Mouse (Mus musculus) liver (tissue): ENCODE data around the gene Ctnnd2.

Experiments used
- DNase-seq: peaks from one replicate; pipeline ENCODE4 v3.0.0-alpha.2; 2020; ENCODE audit warnings: mixed read lengths

Ctnnd2 gene

DNA sequence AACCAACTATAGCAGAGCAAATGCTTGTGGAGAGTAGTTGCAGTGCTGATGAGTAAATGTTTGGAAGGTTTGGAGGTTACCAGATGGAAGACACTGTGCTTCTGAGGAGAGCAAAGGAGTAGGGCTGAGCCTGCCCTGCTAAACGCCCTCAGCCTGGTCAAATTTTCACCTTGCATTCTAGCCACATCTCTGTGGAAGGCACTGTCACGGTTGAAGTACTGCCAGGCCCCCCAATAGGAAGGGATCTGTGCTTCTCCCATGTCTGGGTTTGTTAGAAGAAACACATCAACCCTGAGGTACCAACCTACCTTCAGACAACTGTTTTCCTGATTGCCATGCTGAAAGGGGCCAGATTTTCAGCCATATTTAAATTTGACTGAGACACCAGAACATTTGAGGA is 585.6 kb downstream of the Ctnnd2 start:
- DNase-seq, result no peak

DNA sequence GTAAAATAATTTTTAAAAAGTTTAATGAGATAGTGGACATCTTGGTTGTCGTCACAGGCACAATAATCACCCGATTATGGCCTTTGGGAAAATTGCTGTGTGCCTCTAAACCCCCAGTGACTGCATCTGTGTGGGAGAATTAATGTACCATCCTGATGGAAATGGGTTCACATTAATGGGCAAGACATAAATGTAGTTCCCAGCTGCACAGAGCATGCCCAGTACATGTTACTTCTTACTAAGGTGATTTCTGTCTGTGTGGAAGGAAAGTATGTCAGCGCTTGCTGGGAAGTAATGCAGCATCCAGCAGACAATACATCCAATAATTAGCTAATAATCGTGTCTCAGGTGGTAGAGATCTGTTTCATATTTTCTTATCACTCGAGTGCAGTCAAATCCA is 589.8 kb downstream of the Ctnnd2 start:
- no peak for DNase-seq

DNA sequence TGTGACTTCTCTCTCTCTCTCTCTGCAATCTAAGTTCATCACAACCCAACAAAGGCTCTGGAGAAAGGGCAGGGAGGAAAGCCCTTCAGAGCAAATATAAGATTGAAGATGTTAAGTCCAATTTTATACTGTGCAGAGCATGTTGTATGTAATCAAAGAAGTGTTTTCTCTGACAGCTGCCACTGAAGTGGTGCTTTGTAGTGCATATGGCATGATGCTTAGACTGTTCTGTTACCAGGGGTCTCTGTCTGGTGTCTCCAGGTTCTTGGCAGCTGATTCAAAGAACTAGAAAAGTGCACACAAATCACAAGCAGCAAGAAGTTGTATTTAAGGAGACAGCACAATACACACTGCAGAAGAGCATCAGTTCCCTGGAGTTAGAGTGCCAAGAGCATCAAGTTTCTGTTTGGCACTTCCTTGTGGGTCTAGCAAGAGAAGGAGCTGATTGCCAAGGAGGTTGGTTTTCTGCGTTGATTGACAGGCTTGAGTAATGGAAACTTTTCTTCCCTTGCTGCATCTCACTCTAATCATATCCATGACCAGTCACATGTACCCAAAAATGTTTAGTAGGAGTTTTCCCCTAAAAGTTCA is 590.4 kb downstream of the Ctnnd2 start:
- no peak for DNase-seq

DNA sequence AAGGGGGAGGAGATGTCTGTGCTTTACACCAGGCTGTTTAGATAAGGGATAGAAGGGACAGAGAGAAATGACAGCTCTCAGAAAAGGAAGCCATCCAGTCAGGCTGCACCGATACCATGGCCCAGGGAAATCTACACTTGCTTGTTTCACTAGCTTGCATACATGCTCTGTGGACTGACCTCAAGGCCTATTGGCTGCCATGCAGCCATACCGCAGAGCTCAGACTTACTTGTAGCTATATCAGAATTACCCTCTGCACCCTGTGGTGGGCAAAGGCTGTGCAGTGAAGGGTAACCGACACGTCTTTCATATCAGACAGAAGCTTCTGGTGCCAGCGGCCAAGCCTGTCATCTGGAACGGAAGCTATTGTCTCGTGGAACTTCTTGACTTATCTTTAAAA is 604.5 kb downstream of the Ctnnd2 start:
- DNase-seq, result no peak

DNA sequence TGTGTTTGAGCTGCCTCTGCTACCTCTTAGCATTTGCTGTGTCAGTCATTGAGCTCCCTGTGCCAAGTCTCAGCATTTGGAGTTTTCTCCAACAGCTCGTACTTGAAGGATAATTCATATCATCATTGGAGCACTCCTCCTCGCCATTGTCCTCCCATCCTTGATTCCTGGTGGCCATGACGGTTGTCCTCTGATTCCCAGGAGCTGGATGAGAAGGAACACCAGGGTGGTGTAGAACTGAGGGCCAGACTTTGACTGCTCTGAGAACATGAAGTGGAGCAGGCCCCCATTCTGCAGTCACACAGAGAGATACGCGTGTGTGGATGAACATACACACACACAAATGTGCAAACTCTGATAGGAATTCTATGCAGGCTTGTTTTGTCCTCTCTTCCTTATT is 605.4 kb downstream of the Ctnnd2 start:
- DNase-seq, result no peak

DNA sequence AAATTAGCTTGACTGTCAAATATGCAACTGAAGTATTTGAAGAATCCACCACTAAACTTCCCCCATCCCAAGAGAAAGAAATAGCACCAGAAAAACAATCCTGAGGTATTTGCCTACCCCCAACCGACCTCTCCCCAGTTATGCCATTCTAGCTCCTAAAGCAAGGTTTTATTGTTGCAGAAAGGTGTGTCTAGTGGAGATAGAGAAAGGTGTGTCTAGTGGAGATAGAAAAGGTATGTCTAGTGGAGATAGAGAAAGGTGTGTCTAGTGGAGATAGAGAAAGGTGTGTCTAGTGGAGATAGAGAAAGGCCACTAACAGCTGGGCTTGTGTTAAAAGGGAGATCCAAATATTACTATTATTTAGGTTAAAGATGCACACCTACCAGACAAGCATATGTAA is 607.5 kb downstream of the Ctnnd2 start:
- no peak for DNase-seq

DNA sequence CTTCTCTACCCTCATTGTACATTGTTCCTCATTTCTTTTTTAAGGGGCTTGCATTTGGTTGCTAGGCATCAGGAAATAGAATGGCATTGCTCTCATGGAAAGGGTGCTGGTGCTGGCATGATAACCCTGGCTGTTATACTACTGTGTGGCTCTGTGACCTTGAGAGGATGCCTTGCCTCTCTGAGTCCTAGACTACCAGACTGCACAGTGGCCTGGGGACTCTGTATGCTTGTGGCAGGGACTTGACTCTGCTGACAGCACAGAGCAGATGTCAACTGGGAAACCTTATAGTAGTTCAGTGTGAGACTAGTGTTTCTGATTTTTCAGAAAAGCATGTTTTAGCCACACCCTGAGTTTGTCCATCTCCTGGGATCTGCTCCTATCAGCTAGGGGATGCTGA is 608.6 kb downstream of the Ctnnd2 start:
- DNase-seq, result no peak

DNA sequence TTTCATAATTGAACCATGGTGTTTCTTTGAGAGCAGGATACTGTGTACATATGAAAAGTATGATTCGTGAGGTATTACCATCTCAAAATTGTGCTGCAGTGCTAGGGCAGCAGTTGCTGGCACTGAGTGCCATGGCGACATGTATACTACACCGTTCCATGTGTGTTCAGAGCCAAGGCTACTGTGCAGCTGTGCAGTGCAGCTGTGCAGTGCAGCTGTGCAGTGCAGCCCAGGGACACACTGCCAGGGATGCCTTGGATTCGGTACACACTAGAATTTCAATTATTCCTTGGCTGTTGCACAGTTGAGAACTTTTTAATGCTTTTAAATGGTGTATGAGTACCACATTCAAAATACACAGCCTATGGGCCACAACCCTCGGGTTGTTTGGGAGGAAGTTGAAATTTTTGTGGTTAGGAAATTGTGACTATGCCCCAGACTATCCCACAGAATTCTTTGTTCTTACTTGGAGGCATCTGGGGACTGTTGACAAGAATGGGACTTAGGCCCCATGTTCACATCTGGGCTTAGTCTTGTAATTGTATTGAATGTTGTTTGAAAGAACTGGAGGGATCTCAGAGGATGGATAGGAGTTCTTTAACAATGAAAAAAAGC is 613.4 kb downstream of the Ctnnd2 start:
- no peak for DNase-seq

DNA sequence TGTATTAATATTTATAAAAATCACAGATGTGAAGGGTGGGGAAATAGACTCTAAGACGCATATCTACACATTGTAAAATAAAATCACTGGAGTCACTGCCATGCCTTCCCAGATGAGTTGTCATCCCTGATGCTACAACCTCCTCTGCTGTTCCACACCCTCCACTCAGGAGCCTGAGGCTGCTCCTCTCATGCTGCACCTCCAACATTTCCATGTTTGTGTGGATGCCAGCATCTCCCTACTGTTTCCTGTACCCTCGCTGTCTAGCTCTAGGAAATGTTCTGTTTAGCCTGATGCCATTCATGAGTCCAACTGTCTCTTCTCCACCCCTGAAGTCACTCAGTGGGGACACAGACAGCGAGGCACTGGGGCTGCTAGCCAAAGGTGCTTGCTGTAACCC is 620.9 kb downstream of the Ctnnd2 start:
- no peak for DNase-seq

DNA sequence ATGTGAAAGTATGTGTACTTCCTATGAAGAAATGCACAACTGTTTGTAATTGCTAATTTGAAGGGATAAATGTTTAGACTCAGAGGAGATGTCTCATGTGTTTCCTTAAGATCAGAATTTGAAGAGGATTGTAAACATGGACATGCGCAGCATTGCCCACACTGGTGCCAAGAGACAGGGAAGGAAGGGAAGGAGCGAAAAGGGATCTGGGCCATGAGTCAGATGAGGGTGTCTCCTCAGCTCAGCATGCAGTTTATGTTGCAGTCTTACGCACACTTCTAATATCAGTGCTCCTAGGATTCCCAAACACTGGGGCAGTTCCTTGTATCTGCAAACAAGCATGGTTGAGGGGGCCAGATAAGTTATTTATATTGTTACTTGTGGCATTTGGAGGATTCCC is 623.3 kb downstream of the Ctnnd2 start:
- DNase-seq, result no peak

DNA sequence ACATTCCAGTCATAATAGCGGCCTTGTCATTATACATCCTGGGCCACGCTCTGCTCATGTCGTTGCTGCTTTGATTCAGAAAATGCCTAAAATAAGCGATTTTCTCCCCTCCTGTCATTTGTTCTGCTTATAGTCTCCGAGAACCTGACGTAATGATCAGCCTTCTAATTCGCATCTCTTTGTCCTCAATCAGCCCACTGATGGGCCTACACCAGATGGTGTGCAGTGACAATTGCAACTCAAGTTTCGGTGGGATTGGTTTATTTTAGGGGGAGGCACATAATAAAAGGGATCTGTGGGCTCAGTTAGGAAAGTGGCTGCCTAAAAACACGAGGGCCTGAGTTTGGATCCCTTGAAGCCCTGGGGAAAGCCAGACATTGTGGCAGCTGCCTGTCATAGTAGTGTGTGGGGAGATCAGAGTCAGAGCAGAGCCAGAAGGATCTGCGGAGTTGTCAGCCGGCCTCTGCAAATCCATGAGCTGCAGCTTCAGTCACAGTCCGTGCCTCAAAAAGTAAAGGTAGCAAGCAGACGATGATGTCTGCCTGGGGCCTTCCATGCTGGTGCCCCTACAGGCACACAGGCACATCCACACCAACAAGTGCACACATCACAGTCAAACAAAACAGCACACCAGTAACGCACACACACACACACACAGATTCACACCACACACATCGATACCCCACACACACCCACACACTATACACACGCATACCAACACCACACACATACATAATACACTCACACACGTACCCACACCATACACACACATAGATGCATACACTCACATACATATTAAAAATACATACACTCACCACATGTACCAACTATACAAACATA is 655.3 kb downstream of the Ctnnd2 start:
- no peak for DNase-seq

DNA sequence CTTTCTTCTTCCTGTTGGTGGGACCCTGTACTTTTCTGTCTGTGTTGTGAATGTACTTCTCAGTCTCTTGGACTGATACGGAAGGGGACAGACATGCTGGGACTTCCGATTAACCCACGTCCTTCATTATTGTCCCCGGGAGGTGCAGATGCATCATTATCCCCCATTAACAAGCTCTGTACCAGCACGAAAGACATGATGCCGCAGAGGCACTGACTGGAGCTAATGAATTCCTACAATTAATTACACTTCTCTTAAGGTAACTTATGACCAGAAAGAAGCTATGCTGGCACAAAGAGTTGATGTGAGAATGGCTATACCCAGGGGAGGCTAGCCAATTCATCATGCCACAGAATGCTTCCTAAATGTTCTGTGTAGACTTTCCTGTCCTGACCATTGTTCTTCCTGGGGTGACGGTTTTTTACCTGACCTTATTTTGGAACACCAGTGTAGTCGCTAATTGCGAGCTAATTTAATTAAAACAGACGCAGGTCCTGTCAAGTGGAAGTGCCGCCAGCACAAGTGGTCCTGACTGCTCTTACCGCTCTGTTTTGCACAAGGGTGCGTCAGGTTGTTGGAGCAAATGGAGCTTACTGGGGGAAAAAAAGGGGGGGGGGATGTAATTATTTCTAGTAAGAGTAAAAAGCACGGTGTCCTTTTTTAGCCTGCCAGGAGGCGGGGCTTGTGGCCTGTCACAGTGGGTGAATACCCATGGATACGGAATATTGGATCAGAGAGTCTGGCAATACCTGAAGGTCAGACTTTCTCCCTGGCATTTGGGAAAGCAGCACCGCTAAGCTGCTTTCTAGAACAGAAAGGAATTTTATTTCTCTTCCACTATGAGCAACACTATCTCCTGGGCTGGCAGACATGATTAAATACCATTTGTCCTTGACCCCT is 685.1 kb downstream of the Ctnnd2 start:
- DNase-seq, result no peak

DNA sequence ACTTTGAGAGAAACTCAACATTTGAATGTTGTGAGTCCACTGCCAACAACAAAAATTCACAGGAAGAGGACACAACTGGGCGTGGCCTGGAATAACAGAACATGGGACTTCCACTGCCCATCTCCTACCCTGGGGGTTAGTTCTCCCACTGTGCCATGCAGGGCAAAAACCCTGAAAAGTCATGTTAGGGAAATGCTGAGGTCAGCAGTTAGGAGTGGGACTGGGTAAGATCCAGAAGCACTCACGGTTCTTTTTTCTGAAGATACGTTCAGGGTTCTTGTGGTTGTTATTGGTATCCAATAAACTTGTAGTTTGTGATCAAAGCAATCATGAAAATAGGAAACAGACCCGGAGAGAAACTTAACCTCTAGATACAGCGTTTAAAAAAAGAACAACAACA is 695.0 kb downstream of the Ctnnd2 start:
- DNase-seq, result no peak

DNA sequence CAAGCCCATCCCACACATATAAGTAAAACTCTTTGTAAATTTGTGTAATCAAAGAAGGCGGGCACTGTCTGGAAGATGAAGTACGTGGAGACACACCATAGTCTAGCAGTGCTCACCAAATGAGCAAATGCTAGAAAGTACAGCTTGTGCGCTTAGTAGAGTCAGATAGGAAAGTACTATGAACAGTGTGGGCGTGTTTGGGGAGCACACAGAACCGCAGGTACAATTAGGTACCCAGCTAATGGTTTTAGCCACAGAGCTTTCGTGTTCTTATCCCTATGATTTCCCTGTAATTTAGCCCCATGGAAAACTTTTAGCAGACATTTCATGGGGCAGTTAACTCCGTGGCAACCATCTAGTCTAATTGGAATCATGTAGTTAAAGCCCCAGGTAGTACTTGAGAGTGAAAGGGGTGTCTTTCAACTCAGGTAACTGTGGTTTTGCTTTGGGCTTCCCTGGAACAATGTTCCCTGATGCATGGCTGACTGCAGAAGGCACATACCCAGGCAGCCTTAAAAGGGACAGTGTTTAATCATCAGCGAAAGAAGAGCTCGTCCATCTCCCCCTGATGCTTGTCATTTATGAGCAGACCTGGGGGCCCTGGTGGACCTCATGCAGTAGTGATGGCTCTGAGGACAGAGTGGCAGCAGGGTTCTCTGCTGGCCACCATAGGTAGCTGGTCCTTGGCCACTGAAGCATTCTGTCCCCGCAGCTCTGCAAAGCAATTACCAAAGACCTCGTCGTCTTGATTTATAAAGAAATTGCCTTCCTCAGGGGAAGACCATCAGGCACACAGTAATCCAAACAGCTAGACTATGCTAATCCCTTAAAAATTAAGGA is 697.5 kb downstream of the Ctnnd2 start:
- DNase-seq, result no peak

DNA sequence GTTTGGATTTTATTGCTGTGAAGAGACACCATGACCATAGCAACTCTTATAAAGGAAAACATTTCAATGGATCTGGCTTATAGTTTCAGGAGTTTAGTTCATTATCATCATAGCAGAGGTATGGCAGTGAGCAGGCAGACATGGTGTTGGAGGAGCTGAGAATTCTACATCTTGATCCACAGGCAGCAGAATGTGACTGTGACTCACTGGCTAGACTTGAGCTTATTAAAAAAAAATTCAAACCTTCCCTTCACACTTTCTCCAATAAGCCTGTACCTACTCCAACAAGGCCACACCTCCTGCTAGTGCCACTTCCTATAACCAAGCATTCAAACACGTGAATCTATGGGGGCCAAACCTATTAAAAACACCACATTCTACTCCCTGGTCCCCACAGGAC is 703.1 kb downstream of the Ctnnd2 start:
- DNase-seq, result no peak

DNA sequence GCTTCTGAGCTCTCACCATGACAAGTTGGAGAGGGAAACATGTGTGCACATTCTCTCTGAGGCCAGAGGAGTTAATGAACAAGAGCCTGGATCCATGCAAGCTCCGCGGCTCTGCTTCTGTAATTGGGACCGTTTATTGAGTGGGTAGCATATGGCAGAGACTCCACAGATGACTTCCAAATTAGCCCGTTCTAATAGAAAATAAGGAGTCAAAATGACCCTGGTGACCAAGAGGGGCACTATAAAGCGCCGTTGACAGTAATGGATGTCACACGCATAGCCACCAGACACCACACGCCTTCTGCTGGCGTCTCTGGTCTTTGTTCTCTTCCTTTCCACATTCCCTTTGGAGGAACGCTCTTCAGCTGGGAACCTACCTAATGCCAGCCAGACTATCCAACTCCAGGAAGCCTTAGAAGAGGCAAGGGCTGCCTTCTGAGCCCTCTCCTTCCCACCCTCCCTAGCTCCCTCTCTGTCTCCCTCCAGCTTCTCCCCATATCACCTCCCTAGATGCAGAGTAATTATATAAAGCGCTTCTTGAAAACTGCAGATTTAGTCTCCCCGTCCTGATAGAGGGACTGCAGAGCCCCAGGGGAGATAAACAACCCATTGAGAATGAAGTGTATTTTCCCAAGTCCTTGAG is 712.4 kb downstream of the Ctnnd2 start:
- DNase-seq, result no peak

DNA sequence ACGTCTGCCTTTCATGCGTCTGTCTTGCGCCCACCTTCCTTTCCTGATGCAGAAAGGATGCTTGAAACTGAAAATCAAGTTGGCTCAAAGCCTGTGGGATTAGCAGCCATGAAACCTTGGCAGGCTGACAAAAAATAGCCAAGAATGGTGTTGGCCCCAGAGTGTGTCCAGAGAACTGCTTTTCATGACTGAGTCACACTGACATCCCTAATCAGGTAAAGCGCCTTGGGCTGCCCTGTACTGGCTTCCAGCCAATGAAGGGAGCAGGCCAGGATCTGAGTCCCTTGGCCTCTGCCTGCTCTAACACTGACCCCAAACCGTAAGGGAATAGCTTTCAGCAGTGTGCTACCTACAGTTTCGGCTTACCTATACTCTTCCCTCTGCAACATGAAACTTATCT is 713.0 kb downstream of the Ctnnd2 start:
- no peak for DNase-seq

DNA sequence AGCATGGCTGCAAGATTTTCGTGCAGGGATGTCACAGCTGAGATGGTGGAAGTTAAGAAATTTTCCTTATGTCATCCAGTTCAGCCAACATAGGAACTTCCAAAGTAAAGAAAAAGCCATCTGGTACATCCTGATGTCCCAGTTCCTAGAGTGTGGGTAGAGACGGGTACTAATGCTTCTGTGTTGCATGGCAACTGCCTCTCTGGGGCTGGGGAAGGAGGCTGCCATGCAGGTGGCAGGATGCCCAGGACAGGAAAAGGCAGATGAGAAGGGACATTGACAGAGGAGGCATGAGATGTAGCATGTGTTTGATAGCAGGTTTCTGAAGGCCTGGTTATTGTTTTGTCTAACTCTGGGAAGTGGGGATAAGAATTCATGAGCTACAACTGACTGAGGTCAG is 715.2 kb downstream of the Ctnnd2 start:
- DNase-seq, result no peak

DNA sequence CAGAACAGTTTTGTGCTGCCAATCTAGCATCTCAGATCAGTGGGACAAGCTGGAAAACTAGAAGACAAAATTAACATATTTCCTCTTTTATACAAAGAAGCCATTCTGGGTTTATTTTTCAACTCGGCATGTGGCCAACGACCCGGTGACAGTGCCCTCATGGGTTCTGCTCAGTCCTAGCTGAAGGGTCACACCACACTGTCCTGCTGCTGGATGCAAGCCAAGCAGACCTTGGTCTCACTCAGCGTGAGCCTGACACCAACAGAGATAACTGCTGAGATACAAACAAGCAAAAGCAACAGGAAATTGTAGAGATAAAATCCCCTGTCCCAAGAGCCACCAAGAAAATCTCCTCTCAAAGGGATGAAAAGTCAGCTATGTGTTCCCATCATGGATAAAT is 719.6 kb downstream of the Ctnnd2 start:
- no peak for DNase-seq

DNA sequence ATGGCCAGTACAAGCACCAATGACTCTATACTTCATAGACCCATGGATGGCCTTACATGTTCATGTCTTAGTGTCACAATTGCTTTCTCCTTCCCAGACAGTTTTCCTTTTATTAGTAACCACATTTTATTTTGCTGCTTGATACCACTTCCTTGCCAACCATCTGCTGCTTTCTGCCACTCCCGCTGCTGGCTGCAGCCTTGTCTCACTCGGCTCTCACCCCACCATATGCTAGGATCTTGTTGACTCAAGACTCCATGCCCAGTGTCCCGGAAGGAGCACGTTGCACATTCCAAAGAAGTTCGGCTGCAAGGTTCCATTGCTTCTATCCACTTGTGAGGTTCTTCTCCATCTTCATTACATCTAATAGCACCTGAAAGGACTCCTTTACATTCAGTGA is 722.7 kb downstream of the Ctnnd2 start:
- DNase-seq, result no peak

DNA sequence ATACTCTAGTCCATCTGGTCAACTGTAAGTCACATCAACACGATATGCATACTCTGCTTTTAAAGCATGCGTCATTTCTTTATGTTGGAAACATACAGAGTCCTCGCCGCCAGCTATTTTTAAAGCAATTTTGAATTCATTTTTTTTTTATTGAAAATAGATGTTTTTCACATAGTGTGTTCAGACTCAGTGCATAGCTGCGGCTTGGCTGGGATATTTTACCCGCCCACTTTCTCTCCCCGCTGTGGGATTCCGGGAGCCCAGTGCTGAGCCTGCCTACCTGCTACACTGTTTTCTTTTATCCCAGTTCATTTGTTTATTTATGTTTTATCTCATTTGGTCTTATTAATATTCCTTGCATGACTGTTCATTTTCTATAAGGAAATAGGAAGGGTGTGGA is 724.9 kb downstream of the Ctnnd2 start:
- DNase-seq, result no peak

DNA sequence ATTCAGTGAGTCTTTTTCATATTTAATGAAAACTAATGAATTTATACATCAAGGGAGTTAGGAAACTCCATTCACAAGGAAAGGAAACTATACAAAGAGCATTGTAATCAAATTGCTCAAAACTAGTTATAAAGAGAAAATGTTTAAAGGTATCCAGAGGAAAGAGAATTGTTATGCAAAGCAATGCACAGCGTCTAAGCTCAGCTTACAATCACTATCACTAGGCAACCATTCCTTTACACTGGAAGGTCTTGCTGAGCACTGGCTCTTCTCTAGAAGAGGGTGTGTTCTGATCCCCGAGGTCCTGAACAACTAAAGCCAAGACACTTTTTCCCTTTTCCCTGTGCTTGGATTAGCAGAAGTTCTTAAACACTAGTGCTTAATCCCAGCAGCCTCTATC is 735.6 kb downstream of the Ctnnd2 start:
- no peak for DNase-seq
